Mouse (Mus musculus): ENCODE data around the gene Kcnma1.

The Kcnma1 gene

GRCm38 (mm10) chr14:23305288-23305687 lies 709.0 kb downstream of the Kcnma1 start:
- no peak for DNase-seq (ENCODE audit: low spot score in 2 of 2)

- no peak for DNase-seq (ENCODE audit: low spot score in 2 of 2)
Measured at GRCm38 (mm10) chr14:23300443-23300842, 713.8 kb downstream of the Kcnma1 start.

GRCm38 (mm10) chr14:23290634-23291033 lies 723.7 kb downstream of the Kcnma1 start:
- no peak for DNase-seq (ENCODE audit: low spot score in 2 of 2)

GRCm38 (mm10) chr14:23266554-23267309 lies 747.6 kb downstream of the Kcnma1 start:
- no peak for DNase-seq (ENCODE audit: low spot score in 2 of 2)

DNA sequence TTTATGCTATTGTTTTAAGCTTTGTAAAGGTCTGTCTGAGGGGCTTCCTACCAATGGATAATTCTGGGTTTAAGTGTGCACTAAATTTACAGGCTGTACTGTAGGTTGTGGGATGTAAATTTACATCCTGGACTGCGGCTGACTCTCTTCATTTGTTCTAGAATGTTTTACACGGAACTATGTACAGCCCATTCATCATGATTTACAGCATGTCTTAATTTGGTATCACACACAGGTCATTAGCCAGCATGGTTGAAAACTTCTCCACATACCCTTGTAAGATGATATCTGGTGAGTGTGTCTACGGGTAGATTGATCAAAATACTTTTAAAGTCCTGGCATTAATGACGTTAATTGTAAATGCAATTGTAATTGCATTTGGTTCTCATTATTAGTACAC lies 761.1 kb downstream of the Kcnma1 start:
- no peak for DNase-seq (ENCODE audit: low spot score in 2 of 2)

GRCm38 (mm10) chr14:23244446-23244845 lies 769.8 kb downstream of the Kcnma1 start:
- no peak for DNase-seq (ENCODE audit: low spot score in 2 of 2)

GRCm38 (mm10) chr14:23243857-23244256 lies 770.4 kb downstream of the Kcnma1 start:
- no peak for DNase-seq (ENCODE audit: low spot score in 2 of 2)
